Mouse (Mus musculus): ENCODE data around the gene Tmem232. TPM values are rescaled to one million over a fixed set of nuclear protein-coding genes. Genes with fewer than 3 reads are reported as not detected.
A peak's percentile ranks its signal among the peaks of the same experiment; 100 is the strongest.

The Tmem232 gene
- 1.1 and 1.3 TPM in 2 replicates for total RNA-seq (2014; rRNA removed)
- 1.8 TPM in 2 replicates for polyA plus RNA-seq (2015; fragmentation: Nextera tagmentation; extraction: Ambion mirVana)

DNA sequence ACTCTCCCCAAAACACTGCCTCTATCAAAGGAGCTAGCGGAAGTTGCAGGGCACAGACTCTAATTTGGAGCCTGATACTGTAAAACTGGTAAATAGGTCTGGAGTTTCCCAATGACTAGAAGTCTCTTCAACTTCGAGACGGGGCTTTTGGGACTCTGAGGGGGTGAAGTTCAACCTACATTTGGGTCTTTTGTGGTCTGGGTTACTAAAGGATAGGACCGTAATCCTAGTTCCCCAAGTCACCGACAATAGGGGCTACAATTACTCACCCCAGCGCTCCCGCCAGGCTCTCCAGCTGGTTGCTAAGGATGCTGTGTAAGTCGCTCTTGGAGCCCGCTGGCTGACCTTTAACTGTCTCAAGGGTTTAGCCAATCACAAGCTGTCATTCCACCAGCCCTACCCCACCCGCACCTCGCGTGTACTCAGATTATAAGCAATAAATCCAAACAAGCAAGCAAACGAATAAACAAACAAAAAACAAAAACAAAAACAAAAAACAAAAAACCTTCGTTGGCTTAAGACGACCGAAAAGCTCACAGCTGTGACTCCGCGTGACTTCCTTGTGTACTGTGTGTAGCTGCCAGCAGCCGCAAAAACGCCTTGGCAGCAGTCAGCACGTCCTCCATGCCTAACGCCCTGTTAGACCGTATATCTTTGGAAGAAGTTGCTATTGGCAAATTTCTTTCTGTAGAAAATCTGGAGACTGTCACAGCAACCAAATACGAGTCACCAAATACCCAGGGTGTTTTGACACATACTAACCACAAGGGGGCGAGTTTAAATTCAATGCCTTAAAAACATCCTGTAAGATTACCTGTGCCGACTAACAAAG is at the start of gene Tmem232:
TSS of gene Tmem232 (minus strand) at position 342 of the 832 bp plus-strand sequence.
- Histone ChIP-seq H3K4me2 (ENCODE audit: low read depth, low read length, poor library complexity, severe bottlenecking) (peak within 1 kb of the TSS; percentile 55), H3K4me1 (ENCODE audit: insufficient read depth, low read length) (no peaks in the 10 kb centered on the region), H3K9me3 (ENCODE audit: low read length) (no peaks in the 10 kb centered on the region), H3K36me3 (ENCODE audit: insufficient read depth, low read length) (no peaks in the 10 kb centered on the region), H3K9ac (replicated peaks; ENCODE audit: low read length, poor library complexity, severe bottlenecking) (no peak within 1 kb of the TSS), H3K27ac (ENCODE audit: low read depth, low read length) (no peak within 1 kb of the TSS), H3K27me3 (ENCODE audit: insufficient read depth, low read length) (no peaks in the 10 kb centered on the region), H3K4me3 (ENCODE audit: low read depth, low read length) (peak within 1 kb of the TSS; percentile 35)
- peak; percentile 77 for TF ChIP-seq CTCF (IDR thresholded peaks at IDR 0.05)
- peak; percentile 63; the same call in 1 of the 2 replicates for ATAC-seq (ENCODE audit: low FRiP score)
- WGBS: 18% methylated on average over 26 of the region's 26 CpGs
- peak; percentile 69 for DNase-seq (ENCODE audit: low spot score)

DNA sequence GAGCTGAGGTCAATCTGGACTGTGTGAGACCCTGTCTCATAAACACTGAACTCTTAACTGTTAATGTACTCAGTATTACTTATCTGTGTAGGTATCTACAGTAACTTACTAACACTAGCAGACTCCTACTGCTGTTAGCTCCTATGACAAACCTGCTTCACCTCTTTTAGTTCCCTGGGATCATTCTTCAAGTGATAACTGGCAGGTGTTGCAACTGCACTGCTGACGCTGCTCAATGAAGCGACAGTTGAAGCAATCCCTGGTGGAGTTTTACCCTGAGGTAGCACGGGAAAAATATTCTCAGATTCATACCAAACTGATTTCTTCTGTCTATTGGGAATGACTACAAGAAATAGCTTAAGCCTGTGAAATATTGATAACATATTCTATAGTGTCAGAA is 46.3 kb upstream of the Tmem232 start:
- H3K4me3 ChIP-seq (ENCODE audit: low read depth, low read length): no peak overlapping the region
- ATAC-seq (ENCODE audit: low FRiP score) (no peak), DNase-seq (ENCODE audit: low spot score) (no peak)
- H3K36me3 ChIP-seq (ENCODE audit: insufficient read depth, low read length): peaks cover 4% of the 10 kb centered on the region; the same call in 1 of the 2 replicates
- no peaks in the 10 kb centered on the region for H3K4me1 ChIP-seq (ENCODE audit: insufficient read depth, low read length)
- no peak overlapping the region for H3K9ac ChIP-seq (replicated peaks; ENCODE audit: low read length, poor library complexity, severe bottlenecking)
- no peak overlapping the region for H3K27ac ChIP-seq (ENCODE audit: low read depth, low read length)
- H3K4me2 ChIP-seq (ENCODE audit: low read depth, low read length, poor library complexity, severe bottlenecking): no peak overlapping the region
- no peaks in the 10 kb centered on the region for H3K9me3 ChIP-seq (ENCODE audit: low read length)
- TF ChIP-seq CTCF (IDR thresholded peaks at IDR 0.05): no peak
- WGBS: 78% methylated on average over 3 of the region's 3 CpGs
- no peaks in the 10 kb centered on the region for H3K27me3 ChIP-seq (ENCODE audit: insufficient read depth, low read length)

DNA sequence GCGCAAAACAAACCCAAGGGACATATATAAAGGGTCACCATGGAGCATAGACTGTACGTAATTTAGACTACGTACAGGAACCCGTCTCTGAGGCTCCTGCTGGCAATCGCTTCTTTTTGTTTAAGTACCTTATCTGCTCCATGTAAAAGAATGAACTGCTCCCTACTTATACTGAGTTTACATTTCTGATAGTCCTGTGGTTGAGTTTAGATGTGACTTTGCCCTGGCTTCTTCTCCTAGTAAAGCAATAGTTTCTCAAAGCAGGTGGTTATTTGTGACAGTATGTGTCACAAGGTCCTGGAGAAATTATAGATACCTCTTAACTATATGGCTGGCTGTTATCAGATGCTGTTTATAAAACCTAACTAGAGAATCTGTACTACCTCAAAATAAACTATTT is 40.9 kb upstream of the Tmem232 start:
- no peak overlapping the region for H3K9ac ChIP-seq (replicated peaks; ENCODE audit: low read length, poor library complexity, severe bottlenecking)
- H3K4me1 ChIP-seq (ENCODE audit: insufficient read depth, low read length): no peaks in the 10 kb centered on the region
- no peaks in the 10 kb centered on the region for H3K27me3 ChIP-seq (ENCODE audit: insufficient read depth, low read length)
- H3K27ac ChIP-seq (ENCODE audit: low read depth, low read length): no peak overlapping the region
- no peak for DNase-seq (ENCODE audit: low spot score)
- no peaks in the 10 kb centered on the region for H3K9me3 ChIP-seq (ENCODE audit: low read length)
- H3K4me3 ChIP-seq (ENCODE audit: low read depth, low read length): no peak overlapping the region
- ATAC-seq (ENCODE audit: low FRiP score): no peak
- no peak for TF ChIP-seq CTCF (IDR thresholded peaks at IDR 0.05)
- no peak overlapping the region for H3K4me2 ChIP-seq (ENCODE audit: low read depth, low read length, poor library complexity, severe bottlenecking)
- peaks cover 13% of the 10 kb centered on the region for H3K36me3 ChIP-seq (ENCODE audit: insufficient read depth, low read length)
- 88% methylated on average over 5 of the region's 5 CpGs for WGBS

DNA sequence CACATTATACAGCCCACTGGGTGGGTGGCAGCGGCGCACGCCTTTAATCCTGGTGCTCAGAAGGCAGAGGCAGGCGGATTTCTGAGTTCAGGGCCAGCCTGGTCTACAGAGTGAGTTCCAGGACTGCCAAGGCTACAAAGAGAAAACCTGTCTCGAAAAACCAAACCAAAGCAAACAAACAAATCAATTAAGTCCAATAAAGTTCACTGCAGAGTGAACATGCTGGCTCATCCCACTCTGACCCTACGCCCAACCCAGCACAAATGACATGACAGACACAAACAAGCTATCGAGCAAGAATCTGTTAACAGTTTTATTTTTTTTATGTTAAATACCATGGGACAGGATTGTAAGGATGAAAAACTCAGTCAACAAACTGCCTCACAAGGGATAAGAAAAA is 39.2 kb upstream of the Tmem232 start:
- no peak overlapping the region for H3K9ac ChIP-seq (replicated peaks; ENCODE audit: low read length, poor library complexity, severe bottlenecking)
- H3K36me3 ChIP-seq (ENCODE audit: insufficient read depth, low read length): peaks cover 13% of the 10 kb centered on the region
- no peak overlapping the region for H3K4me3 ChIP-seq (ENCODE audit: low read depth, low read length)
- no peak overlapping the region for H3K4me2 ChIP-seq (ENCODE audit: low read depth, low read length, poor library complexity, severe bottlenecking)
- H3K27ac ChIP-seq (ENCODE audit: low read depth, low read length): no peak overlapping the region
- no peak for DNase-seq (ENCODE audit: low spot score)
- WGBS: 96% methylated on average over 7 of the region's 7 CpGs
- no peaks in the 10 kb centered on the region for H3K4me1 ChIP-seq (ENCODE audit: insufficient read depth, low read length)
- no peaks in the 10 kb centered on the region for H3K9me3 ChIP-seq (ENCODE audit: low read length)
- H3K27me3 ChIP-seq (ENCODE audit: insufficient read depth, low read length): no peaks in the 10 kb centered on the region
- no peak for TF ChIP-seq CTCF (IDR thresholded peaks at IDR 0.05)
- no peak for ATAC-seq (ENCODE audit: low FRiP score)

DNA sequence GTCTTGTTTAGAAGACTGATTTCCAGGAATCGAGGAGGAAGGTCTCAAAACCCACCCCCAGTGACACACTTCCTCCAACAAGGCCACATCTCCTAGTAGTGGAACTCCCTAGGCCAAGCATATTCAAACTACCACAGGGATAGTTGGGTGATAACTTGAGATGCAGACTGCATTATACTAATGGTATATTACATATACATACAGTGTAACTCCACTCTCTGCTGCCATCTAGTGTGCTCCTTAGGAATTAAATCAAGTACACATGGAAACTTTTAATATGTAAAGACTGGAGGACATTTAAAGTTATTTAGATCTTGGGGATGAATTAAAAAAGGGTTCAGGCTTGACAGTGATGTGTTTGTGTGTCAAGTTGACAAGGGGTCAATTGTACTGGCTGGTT is 34.8 kb upstream of the Tmem232 start:
- no peaks in the 10 kb centered on the region for H3K4me1 ChIP-seq (ENCODE audit: insufficient read depth, low read length)
- peak; percentile 72 for DNase-seq (ENCODE audit: low spot score)

DNA sequence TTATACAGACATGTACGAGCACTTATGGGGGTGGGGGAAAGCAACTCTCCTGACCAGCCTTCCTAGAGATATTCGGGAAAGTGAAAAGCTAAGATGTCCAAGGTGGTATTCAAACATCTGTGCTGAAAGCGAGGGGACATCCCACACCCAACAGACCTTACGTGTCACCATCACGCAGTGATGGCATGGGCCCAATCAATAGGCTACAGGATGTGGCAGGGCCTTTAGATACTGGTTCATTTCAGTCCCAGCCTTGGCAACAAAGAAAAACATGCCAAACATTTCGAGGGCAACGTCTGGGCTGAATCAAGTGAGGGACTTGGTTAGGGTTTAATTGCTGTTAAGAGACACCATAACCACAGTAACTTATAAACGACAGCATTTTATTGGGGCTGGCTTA is 34.3 kb upstream of the Tmem232 start:
- Histone ChIP-seq H3K4me1 (ENCODE audit: insufficient read depth, low read length) (no peaks in the 10 kb centered on the region), H3K9ac (replicated peaks; ENCODE audit: low read length, poor library complexity, severe bottlenecking) (no peak overlapping the region), H3K36me3 (ENCODE audit: insufficient read depth, low read length) (peaks cover 3% of the 10 kb centered on the region; the same call in 1 of the 2 replicates), H3K9me3 (ENCODE audit: low read length) (no peaks in the 10 kb centered on the region), H3K4me2 (ENCODE audit: low read depth, low read length, poor library complexity, severe bottlenecking) (no peak overlapping the region), H3K27me3 (ENCODE audit: insufficient read depth, low read length) (no peaks in the 10 kb centered on the region), H3K4me3 (ENCODE audit: low read depth, low read length) (no peak overlapping the region), H3K27ac (ENCODE audit: low read depth, low read length) (no peak overlapping the region)
- ATAC-seq (ENCODE audit: low FRiP score) (no peak), DNase-seq (ENCODE audit: low spot score) (no peak)
- WGBS: 85% methylated on average over 8 of the region's 8 CpGs
- no peak for TF ChIP-seq CTCF (IDR thresholded peaks at IDR 0.05)

More for the DNA sequence above, 34.8 kb upstream of the Tmem232 start:
- H3K27me3 ChIP-seq (ENCODE audit: insufficient read depth, low read length): no peaks in the 10 kb centered on the region
- peak; percentile 76 for TF ChIP-seq CTCF (IDR thresholded peaks at IDR 0.05)
- ATAC-seq (ENCODE audit: low FRiP score): no peak
- H3K27ac ChIP-seq (ENCODE audit: low read depth, low read length): no peak overlapping the region
- 97% methylated on average over 1 of the region's 1 CpGs for WGBS
- H3K9ac ChIP-seq (replicated peaks; ENCODE audit: low read length, poor library complexity, severe bottlenecking): no peak overlapping the region
- no peak overlapping the region for H3K4me2 ChIP-seq (ENCODE audit: low read depth, low read length, poor library complexity, severe bottlenecking)
- H3K9me3 ChIP-seq (ENCODE audit: low read length): no peaks in the 10 kb centered on the region
- no peak overlapping the region for H3K4me3 ChIP-seq (ENCODE audit: low read depth, low read length)
- peaks cover 3% of the 10 kb centered on the region; the same call in 1 of the 2 replicates for H3K36me3 ChIP-seq (ENCODE audit: insufficient read depth, low read length)

All from midbrain, postnatal 0 days (tissue).